Mouse (Mus musculus) retina, embryonic 14.5 days (tissue): Measurements from ENCODE around the gene Sez6l.
A peak's percentile ranks its signal among the peaks of the same experiment; 100 is the strongest.
"Not testable (repeated sequence)": the region's sequence is repeated elsewhere in the genome, so short reads cannot be mapped to it uniquely, and the experiment has no call there.

Experiments
- DNase-seq: peaks from one replicate; pipeline ENCODE4 v3.0.0-alpha.2; 2015; ENCODE audit warnings: low spot score

Sez6l gene

DNA sequence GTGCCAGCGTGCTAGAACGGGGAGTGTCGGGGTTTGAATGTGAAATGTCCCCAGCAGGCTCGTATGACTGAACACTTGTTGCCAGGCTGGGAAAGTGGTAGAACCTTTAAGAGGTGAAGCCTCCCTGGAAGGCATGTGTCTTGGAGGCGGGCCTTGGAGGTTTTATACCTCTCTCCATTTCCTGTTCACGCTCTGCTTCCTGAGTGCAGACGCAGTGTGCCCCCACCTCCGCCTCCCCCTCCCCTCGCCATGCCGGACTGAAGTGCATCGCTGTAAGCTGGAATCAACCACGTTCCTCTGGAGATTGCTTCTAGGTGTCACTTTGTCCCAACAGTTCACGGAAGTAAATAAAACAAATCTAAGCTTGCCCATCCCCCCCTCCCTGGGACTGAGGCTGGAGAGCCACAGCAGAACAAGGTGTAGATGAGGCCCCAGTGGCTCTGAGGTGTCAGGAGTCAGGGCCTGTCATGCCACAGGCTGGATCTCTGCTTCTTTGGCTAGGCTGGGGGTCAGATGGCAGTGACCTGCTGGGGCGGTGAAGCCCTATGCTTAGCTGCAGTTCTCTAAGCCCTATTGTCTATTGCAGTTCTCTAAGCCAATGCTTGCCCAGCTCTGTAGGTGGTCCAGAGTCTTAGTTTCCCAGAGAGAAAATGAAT lies 145.7 kb downstream of the Sez6l start:
- DNase-seq = no peak

DNA sequence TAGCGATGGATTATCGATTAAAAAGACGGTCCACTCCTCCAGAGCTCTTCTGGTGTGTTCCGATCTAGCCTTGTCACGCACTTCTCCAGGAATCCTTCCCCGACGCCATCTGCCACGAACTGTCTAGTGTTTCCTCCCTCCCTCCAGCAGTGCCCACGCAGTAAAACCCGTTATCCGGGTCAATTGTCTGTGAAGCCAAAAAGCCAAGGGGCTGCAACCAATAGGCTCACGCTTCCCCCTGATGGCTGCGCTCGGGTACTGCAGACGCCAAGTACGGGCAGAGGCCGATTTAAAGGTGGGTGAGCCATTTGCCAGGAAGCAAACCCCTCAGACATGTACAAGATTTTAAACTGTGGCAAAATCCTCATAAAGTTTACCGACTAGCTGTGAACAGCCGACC lies 148.0 kb downstream of the Sez6l start:
- DNase-seq = peak; percentile 84

DNA sequence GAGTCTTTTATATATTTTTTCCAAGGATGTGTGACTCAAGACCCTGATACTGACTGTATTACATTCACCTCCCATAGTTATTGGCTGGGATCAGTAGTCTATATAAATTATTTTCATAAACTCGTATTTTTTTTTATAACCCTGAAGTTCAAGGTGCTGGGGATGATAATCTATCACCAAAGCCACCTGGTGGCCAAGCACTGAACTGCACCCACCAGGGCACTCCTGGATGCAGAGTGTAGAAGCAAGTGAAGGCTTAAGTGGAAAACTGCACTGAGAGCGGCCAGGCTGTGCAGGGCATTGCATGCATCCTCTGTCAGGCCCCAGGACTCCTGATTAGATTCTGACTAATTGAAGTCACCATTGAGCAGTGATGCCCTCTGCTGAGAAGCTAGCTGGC lies 149.7 kb downstream of the Sez6l start:
- DNase-seq = peak; percentile 84

DNA sequence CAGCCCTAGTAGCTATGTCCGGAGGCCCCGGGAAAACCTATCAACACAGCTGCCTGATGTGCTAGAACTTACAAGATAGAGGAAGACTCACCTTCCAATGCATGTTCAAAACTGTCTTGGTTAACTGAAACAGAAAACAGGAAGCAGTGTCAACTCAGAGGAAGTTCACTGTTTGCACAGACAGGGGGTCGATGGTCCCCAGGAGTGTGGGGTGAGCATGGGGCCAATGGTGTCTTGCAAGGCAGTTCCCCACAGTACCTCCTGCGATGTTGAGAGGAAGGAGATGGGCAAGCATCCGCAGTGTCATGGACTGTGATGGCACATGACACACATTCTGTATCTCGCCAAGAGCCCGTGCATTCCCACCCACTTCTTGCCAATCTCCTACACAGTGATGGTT lies 150.3 kb downstream of the Sez6l start:
- no peak for DNase-seq

DNA sequence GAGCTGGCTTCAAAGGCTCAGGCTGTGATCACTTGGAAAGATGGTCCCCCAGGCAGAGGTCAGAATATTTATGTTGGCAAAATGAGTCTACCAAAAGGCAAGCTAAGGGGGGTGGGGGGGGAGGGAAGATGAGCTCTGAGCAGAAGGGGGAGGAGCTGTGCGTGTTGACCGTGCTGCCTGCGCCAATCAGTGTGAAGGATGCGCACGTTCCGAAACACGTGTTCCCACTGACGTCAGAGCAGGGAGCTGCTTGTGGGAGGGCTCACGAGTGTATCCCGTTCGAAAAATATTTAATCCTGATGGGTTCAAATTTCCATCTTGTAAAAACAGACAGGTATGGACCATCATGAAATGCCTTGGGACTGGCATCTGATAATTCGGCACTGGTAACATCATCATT lies 157.4 kb downstream of the Sez6l start:
- DNase-seq = no peak

DNA sequence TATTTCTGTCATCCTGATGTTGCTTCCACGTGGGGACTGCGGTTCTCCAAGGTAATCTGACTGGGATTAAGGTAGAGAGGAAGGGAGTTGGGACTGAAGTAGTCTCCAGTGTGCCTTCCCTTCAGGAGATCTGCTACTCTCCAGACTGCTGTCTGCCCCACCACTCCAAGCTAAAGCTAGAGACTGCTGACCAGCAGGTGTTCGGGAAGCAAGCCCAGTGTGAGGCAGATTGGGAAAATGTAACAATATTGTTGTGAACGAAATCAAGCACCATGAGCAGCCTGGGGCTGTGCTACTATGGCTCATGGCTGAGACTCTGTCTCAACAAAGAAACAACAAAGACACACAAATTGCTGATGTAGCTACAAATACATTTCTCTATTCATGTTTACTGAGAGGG lies 159.0 kb downstream of the Sez6l start:
- no peak for DNase-seq

DNA sequence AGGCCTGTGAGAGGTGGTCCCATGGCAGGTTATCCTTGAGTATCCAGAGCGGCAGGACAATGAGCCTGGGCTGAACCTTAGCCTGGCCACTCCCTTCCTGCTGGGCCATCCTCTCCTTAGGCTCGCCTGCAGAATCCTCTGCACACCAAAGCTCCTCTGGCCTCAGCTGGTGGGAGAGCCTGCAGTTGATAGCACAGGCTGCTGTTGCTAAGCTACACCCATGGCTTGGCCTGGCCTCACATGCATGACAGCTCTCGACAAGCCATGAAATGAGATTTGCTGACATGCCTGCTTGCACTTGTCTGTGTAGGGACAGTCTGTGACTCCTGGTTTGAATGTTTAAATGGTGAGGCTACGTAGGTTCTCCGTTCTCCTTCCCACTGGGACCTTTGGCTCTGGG lies 160.3 kb downstream of the Sez6l start:
- DNase-seq = peak; percentile 67

DNA sequence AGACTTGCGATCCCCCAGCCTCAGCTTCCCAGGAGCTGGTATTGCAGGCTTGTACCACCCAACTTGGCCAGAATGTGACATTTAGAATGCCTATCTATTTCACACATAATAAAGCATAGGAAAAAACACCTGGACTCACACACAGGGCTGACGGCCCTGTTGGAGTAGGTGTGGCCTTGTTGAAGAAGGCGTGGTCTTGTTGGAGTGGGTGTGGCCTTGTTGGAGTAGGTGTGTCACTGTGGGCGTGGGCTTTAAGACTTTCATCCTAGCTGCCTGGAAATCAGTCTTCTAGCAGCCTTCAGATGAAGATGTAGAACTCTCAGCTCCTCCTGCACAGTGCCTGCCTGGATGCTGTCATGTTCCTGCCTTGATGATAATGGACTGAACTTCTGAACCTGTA lies 164.2 kb downstream of the Sez6l start:
- not testable (repeated sequence) for DNase-seq

DNA sequence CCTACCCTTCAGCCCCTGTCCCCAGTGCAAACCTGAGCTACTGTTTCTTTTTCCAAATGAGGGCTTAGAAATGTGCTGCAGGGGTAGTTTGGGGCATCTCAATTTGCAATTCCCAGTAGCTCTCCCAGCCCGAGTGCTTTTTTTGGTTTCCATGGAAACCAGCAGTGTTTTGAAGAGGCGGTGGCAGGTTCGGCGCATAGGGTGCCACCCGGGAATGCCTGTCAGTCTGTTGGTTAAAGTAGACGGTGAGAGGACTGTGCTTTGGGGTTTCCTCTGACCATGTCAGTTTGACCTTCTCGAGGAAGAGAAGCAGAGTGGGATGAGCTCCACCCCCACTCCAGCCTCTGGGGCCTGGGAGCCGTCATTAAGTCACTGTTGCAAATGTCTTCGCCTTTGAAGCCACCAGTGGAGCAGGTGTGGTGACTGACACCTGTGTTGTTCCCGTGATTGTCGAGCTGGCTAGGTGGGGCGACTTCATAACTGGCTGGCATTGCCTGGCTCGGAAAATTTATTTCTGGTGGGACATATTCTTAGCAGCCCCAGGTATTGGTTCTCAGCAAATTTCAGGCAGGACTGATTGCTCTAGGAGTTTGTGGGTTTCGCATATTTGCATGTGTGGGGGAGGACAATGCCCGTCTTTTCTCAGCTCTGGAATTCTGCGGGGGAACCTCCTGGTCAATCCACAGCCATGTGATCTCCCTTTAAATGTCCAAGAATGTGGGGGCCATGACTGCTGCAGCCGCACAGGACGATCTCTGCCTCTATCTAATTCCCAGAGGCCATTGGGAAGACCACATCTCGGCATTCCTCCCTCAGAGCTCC lies 165.3 kb downstream of the Sez6l start:
- peak; percentile 31 for DNase-seq

DNA sequence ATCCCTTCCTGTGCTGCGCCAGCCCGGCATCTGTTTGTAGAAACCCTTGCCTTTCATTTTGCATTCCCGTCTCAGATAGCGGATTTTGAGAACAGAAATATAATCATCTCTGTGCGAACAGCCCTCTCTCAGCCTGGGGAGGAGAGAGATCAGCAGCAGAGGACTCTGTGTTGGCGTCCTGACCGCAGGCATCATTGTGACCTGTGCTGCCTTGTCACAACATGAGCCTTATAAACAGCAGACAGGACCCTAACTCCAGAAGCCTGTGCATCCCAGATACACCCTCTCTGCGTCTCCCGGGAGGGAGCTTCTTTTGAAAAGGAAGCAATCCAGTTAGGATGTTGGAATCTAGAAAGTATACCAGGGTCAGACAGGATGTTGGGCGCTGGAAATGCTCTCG lies 165.9 kb downstream of the Sez6l start:
- no peak for DNase-seq

DNA sequence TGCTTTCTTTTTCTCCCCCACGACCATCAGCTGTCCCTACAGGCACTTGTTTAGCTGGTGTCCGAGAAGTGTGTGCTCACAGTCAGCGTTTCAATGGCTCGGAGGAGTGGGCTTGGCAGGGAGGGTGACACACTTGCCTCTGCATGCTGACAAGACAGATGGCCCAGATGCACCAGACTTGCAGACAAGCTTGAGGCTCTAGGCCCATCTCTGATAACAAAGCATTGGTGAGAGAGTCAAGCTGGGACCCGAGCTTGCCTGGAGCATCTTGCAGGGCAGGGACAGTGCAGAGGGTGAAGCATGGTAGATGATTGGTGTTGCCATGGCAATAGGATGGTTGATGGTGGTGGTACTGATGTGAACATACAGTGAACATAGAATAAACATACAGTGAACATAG lies 167.7 kb downstream of the Sez6l start:
- DNase-seq = no peak

DNA sequence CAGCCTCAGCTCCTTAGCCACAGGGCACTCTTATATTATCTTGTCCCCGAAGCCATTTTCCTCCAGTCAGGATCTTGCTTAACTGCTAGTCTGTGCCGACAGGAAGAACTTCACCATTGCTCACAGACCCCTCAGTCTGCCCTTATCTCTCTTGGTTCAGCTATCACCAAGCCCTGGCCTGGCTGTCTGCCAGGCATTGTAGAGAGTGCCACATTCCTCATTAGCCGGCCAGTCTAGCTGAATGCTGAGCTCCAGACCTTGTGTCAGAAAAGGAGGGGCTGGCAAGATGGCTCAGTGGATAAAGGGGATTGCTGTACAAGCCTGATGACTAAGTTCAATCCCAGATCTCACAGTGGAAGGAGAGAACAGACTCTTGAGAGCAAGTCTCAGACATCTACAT lies 171.0 kb downstream of the Sez6l start:
- DNase-seq = no peak

DNA sequence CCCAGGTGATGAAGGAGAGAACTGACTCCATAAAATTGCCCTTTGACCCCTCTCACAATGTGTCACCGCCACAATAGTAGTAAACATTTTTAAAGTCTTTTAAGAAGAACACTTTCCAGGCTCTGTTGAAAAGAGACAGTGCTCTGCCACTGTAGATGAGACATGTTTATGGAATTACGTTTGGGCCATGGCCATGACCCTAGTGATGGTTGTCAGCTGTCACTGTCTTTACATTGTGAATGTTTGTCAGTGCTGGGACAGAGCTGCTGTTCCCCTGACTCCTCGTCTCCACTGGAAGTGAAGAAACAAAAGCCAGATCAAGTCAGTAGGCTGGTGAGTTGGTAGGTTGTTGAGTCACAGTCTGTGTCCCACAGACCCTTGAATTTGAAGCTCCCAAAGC lies 174.5 kb downstream of the Sez6l start:
- DNase-seq = no peak

DNA sequence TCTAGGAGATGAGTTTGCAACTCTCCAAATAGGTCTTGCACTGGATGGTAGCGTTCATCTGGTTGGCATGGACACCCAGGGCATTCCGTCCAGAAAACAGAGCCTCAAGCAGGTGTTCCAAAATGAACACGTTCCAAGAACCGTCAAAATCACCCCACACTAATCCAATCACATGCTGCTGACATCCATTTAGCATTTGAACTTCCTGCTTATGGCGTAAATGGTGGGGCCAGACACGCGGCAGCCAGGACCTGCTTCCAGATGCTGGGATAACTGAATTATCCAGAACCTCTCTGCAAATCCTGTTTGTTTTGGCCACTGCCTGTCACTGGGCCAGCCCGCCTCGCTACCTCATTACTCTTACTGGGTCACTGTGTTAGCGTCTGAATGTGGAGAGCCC lies 177.7 kb downstream of the Sez6l start:
- no peak for DNase-seq

DNA sequence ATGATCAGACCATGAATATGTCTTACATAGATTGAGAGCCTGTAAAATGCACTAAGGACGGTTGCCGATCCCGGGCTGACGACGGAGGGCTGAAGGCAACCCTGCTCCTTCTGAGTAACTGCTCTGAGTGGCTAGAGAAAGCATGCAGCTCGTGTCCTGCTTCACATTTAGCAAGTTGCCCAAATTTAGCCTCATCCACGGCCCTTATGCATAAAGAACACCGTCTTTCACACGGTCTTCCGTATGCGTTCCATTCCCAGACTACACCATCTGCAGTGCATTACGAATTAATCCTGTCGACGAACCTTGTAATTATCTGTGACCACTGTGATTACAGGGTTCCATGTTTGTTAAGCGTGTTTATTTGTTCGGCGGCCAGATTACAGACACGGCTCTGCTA lies 180.9 kb downstream of the Sez6l start:
- DNase-seq = no peak

DNA sequence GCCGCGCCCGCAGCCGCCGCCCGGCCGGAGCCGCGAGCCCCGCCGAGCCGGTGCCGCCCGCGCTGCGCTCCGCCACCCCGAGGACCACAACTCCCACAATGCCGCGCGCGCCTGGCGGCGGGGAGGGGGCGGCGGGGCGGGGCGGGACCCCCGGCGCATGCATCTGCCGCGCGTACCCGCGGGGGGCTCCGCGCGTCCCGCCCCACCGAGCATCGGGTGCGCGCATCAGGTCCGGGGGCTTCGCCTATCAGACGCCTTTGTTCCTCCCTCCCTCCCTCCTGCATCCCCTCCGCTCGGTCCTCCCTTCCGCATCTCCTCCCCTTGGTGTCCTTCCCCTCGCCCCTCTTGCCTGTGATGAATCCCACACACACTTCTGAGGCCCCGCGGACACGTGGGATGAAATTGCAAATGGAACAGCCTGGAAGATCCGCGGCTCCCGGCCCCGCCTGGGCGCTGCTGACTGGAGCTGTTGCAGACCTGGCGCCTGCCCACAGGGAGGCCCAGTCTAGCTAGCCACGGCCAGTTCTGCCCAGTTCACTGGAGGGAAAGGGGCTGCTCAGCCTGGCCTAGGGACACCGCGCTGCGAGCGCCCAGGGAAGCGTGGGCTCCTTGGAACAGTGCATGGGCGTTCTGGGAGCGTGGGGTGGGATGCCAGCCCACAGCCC lies 182.1 kb downstream of the Sez6l start, which contains the start of gene Asphd2:
Gene Asphd2, minus strand, starts transcription at position 88 of the 665 bp plus-strand sequence.
- peak; percentile 82 for DNase-seq

DNA sequence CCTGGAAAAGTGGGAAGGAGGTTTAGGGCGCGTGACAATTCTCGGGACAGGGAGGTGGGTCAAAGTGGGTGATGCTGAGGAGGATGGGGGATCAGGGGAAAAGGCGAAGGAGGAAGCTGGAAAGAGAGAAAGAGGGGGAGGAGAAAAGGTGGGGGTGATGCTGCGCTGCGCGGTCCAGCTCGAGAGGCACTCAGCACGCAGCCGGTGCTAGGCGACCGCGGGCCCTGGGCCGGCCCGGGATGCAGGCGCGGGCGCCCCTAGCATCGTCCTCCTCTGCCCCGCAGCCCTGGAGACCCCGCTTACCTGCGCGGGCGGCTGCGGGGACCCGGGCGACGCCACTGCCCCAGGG lies 182.6 kb downstream of the Sez6l start:
- no peak for DNase-seq

DNA sequence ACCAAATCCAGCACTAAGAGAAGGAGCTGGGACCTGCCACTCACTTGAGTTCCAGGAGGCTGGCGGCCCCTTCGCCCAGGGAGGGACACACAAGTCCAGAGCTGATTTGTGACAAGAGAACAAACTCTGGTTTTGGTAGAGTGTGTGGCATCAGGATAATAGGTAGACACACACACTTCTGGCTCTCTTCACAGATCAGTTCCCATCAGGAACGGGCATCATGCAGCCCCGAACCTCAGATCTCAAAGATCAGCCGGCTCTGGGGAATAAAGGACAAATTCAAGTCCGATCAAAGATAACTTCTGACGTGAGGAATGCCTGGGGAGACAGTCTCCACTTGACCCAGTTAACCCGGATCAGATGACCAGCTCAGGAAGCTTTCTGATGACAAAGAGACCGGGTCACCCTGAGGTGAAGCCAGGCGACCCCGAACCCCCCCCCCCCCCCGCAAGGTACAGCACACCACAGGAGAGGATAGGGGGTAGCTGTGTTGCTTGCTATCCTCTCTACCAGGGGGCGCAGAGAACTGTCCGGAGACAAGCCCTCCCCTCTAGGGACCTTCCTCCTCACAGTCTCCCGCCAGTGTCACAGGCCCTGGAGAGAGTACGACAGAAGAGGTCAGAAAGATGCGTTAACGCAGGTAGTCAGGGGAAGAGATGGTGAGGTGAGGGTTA lies 183.1 kb downstream of the Sez6l start:
- peak; percentile 29 for DNase-seq

DNA sequence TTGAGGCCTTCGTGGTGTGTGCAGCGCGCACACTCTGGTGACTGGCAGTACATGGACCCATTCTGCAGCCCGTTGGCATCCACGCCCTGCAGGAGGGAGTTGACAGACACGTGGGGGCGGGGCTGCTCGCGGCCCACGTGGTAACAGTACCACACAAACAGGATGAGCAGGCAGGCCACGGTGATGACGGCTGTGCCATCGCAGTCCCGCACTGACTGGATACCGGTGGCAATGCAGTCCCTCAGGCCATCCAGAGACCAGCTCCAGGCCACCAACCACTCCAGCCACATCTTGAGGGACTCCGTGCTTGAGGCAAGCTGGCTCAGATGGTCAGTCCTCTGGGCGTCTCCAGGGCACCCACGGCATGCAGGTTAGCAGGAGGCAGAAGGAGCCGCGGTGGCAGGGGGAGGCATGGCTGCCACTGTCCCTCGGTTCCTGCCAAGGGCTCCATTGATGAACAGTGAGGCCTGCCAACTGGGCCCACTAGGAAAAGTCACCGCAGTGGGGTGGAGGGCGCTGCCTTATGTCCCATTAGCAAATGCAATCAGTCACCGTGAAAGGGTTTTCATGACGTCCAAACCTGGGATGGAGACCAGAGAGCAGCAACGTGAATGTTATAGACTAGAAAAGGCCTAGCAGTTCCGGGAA lies 185.2 kb downstream of the Sez6l start:
- DNase-seq = no peak

DNA sequence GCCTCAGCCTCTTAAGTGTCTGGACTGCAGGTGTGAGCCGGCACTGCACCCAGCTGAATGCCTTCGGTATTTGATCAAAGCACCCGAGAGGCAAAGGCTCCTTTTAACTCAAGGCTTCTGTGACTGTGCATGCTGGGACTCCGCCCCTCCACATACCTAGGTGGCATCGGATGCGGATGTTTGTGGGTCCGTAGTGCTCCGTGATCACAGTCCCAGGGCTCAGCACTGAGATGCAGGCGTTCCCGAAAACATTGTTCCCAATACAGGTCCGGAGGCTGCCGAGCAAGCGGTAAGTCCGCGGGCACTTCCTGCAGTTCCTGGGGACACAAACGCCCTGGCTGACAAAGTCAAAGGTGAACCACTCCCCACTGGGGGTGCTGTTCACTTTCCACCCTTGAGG lies 186.0 kb downstream of the Sez6l start:
- DNase-seq = no peak

DNA sequence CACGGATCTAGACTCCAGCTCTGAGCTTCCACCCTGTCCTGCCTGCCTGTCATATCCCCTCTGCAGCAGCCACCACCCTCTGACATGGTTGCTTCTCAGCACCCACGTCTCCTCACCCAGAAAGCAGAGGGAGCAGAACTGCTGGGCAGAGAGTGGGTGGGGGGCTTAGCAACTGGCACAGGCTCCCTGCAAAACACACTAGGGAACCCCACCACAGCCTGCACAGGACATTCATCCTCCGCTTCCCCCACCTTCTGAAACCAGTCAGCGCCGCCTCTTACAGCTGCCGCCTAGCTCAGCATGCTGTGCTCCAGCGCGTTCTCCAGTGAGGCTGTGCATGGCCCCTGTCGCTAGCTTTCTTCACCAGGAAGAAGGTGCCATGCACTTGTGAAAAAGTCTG lies 187.6 kb downstream of the Sez6l start:
- DNase-seq = no peak

DNA sequence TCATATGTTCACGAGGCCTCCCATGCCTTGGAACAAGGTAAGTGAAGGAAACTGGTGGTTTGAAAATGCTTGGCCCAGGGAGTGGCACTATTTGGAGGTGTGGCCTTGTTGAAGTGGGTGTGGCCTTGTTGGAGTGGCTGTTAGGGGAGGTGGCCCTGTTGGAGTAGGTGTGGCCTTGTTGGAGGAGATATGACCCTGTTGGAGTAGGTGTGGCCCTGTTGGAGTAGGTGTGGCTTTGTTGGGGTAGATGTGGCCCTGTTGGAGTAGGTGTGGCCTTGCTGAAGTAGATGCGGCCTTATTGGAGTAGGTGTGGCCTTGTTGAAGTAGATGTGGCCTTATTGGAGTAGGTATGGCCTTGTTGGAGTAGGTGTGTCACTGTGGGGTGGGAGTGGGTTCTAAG lies 191.0 kb downstream of the Sez6l start:
- no peak for DNase-seq
